Mouse (Mus musculus) forebrain, embryonic 11.5 days (tissue): ENCODE results near the gene Magi1. TPM values are rescaled to one million over a fixed set of nuclear protein-coding genes. Genes with fewer than 3 reads are reported as not detected.

Experiments
- ATAC-seq: fragments of 200-750 bp; cut with Nextera tagmentation; replicated peaks from 2 replicates; pipeline ENCODE4 v1.8.0; 2017; ENCODE audit warnings: moderate TSS enrichment; ENCODE audit not compliant: low FRiP score
- DNase-seq: peaks from one replicate; pipeline ENCODE4 v3.0.0-alpha.2; 2017; ENCODE audit warnings: low spot score
- H3K27ac ChIP-seq: fragments of 300-500 bp; sonication (generic); 2 replicates; pipeline ENCODE4 v1.5.1; 2014; ENCODE audit warnings: low read depth, low read length
- H3K27me3 ChIP-seq: fragments of 300-500 bp; sonication (generic); 2 replicates; pipeline ENCODE4 v1.6.1; 2014; ENCODE audit warnings: mild to moderate bottlenecking, low read length, mixed read lengths; ENCODE audit not compliant: control insufficient read depth, insufficient read depth
- H3K36me3 ChIP-seq: fragments of 300-500 bp; sonication (generic); 2 replicates; pipeline ENCODE4 v1.6.1; 2014; ENCODE audit warnings: mild to moderate bottlenecking, low read length, moderate library complexity, mixed read lengths; ENCODE audit not compliant: control insufficient read depth, insufficient read depth
- H3K4me1 ChIP-seq: fragments of 300-500 bp; sonication (generic); replicated peaks from 2 replicates; pipeline ENCODE4 v1.6.1; 2014; ENCODE audit warnings: low read length, mixed read lengths; ENCODE audit not compliant: control insufficient read depth, insufficient read depth
- H3K4me2 ChIP-seq: fragments of 300-500 bp; sonication (generic); 2 replicates; pipeline ENCODE4 v1.6.1; 2014; ENCODE audit warnings: low read depth, mild to moderate bottlenecking, low read length, moderate library complexity, mixed read lengths; ENCODE audit not compliant: severe bottlenecking
- H3K4me3 ChIP-seq: fragments of 300-500 bp; sonication (generic); 2 replicates; pipeline ENCODE4 v1.5.1; 2014; ENCODE audit warnings: low read depth, low read length
- H3K9ac ChIP-seq: fragments of 300-500 bp; sonication (generic); 2 replicates; pipeline ENCODE4 v1.6.1; 2014; ENCODE audit warnings: low read length
- H3K9me3 ChIP-seq: fragments of 300-500 bp; sonication (generic); 2 replicates; pipeline ENCODE4 v1.6.1; 2016; ENCODE audit warnings: low read length, mixed read lengths; ENCODE audit not compliant: control insufficient read depth
- WGBS: fragments of 180-500 bp; shearing (Covaris S2); extraction: QIAGEN DNeasy Blood & Tissue Kit; methylation state at CpG from one replicate; pipeline ENCODE4 v1.1.7; 2014; 5-methylcytosine and 5-hydroxymethylcytosine counted together
- polyA plus RNA-seq: library from polyadenylated mRNA; unstranded; fragments of >200 nt; fragmentation: Nextera tagmentation; extraction: Ambion mirVana; gene quantifications from 2 replicates; pipeline ENCODE4 v1.2.1, GENCODE M21; 2014

Magi1 gene
- polyA plus RNA-seq, 1 experiment from 2014 or later, result 44.3 TPM

- Histone ChIP-seq H3K4me1 (peaks cover 9% of the 10 kb centered on the region; the same call in 1 of the 2 replicates), H3K36me3 (no peaks in the 10 kb centered on the region), H3K4me3 (no peak overlapping the region), H3K9ac (no peak overlapping the region), H3K9me3 (no peaks in the 10 kb centered on the region), H3K27ac (no peak overlapping the region), H3K4me2 (no peak overlapping the region), H3K27me3 (no peaks in the 10 kb centered on the region)
- 73% methylated on average over 4 of the region's 4 CpGs for WGBS
- DNase-seq (no peak), ATAC-seq (no peak)
These were observed 99.4 kb downstream of the Magi1 start for GRCm38 (mm10) chr6:94184268-94184667.

GRCm38 (mm10) chr6:94183354-94183851 lies 100.3 kb downstream of the Magi1 start:
- H3K4me2 ChIP-seq, result no peak overlapping the region
- WGBS, result 81% methylated on average over 14 of the region's 14 CpGs

GRCm38 (mm10) chr6:94181673-94182255 lies 102.0 kb downstream of the Magi1 start:
- no peak overlapping the region for H3K27ac ChIP-seq
- peaks cover 9% of the 10 kb centered on the region; the same call in 1 of the 2 replicates for H3K4me1 ChIP-seq
- no peak overlapping the region for H3K4me3 ChIP-seq
- DNase-seq, result no peak
- ATAC-seq, result no peak
- 40% methylated on average over 2 of the region's 2 CpGs for WGBS
- no peak overlapping the region for H3K4me2 ChIP-seq
- no peaks in the 10 kb centered on the region for H3K27me3 ChIP-seq
- H3K36me3 ChIP-seq, result no peaks in the 10 kb centered on the region
- no peak overlapping the region for H3K9ac ChIP-seq
- H3K9me3 ChIP-seq, result no peaks in the 10 kb centered on the region

More at GRCm38 (mm10) chr6:94183354-94183851, 100.3 kb downstream of the Magi1 start:
- Histone ChIP-seq H3K9me3 (no peaks in the 10 kb centered on the region), H3K27me3 (no peaks in the 10 kb centered on the region), H3K4me3 (no peak overlapping the region), H3K4me1 (peaks cover 9% of the 10 kb centered on the region; the same call in 1 of the 2 replicates), H3K9ac (no peak overlapping the region), H3K36me3 (no peaks in the 10 kb centered on the region), H3K27ac (no peak overlapping the region)
- ATAC-seq (no peak), DNase-seq (no peak)

GRCm38 (mm10) chr6:94180331-94181150 lies 103.2 kb downstream of the Magi1 start:
- Histone ChIP-seq H3K27ac (no peak overlapping the region), H3K9ac (no peak overlapping the region), H3K4me2 (no peak overlapping the region), H3K4me1 (peaks cover 9% of the 10 kb centered on the region; the same call in 1 of the 2 replicates), H3K4me3 (no peak overlapping the region), H3K36me3 (no peaks in the 10 kb centered on the region), H3K27me3 (no peaks in the 10 kb centered on the region), H3K9me3 (no peaks in the 10 kb centered on the region)
- DNase-seq (no peak), ATAC-seq (no peak)
- WGBS, result 91% methylated on average over 14 of the region's 14 CpGs

GRCm38 (mm10) chr6:94177559-94177958 lies 106.2 kb downstream of the Magi1 start:
- Histone ChIP-seq H3K27ac (no peak overlapping the region), H3K27me3 (no peaks in the 10 kb centered on the region), H3K9me3 (no peaks in the 10 kb centered on the region), H3K4me1 (peaks cover 3% of the 10 kb centered on the region; the same call in 1 of the 2 replicates), H3K4me2 (no peak overlapping the region), H3K4me3 (no peak overlapping the region), H3K9ac (no peak overlapping the region), H3K36me3 (no peaks in the 10 kb centered on the region)
- DNase-seq (no peak), ATAC-seq (no peak)
- 54% methylated on average over 3 of the region's 3 CpGs for WGBS

- H3K4me1 ChIP-seq, result no peaks in the 10 kb centered on the region; the same call in 1 of the 2 replicates
- no peak for DNase-seq
- no peak for ATAC-seq
- H3K4me2 ChIP-seq, result no peak overlapping the region
- WGBS, result 11% methylated on average over 4 of the region's 4 CpGs
- no peak overlapping the region for H3K4me3 ChIP-seq
- no peaks in the 10 kb centered on the region for H3K27me3 ChIP-seq
- no peaks in the 10 kb centered on the region for H3K36me3 ChIP-seq
- no peak overlapping the region for H3K27ac ChIP-seq
- H3K9ac ChIP-seq, result no peak overlapping the region
- no peaks in the 10 kb centered on the region for H3K9me3 ChIP-seq
These were observed 107.0 kb downstream of the Magi1 start for GRCm38 (mm10) chr6:94176705-94177104.

GRCm38 (mm10) chr6:94171250-94171649 lies 112.5 kb downstream of the Magi1 start:
- H3K27ac ChIP-seq, result no peak overlapping the region
- ATAC-seq (no peak), DNase-seq (no peak)
- H3K4me1 ChIP-seq, result no peaks in the 10 kb centered on the region
- no peak overlapping the region for H3K4me3 ChIP-seq
- no peaks in the 10 kb centered on the region for H3K36me3 ChIP-seq
- H3K9ac ChIP-seq, result no peak overlapping the region
- H3K9me3 ChIP-seq, result no peaks in the 10 kb centered on the region
- WGBS, result 77% methylated on average over 8 of the region's 8 CpGs
- no peaks in the 10 kb centered on the region for H3K27me3 ChIP-seq
- H3K4me2 ChIP-seq, result no peak overlapping the region

- Histone ChIP-seq H3K4me3 (no peak overlapping the region), H3K4me1 (no peaks in the 10 kb centered on the region), H3K36me3 (no peaks in the 10 kb centered on the region), H3K27me3 (no peaks in the 10 kb centered on the region), H3K4me2 (no peak overlapping the region), H3K9me3 (no peaks in the 10 kb centered on the region), H3K27ac (no peak overlapping the region), H3K9ac (no peak overlapping the region)
- 86% methylated on average over 9 of the region's 9 CpGs for WGBS
- ATAC-seq, result no peak
- DNase-seq, result no peak
These were observed 114.0 kb downstream of the Magi1 start for GRCm38 (mm10) chr6:94169581-94170194.
